Mouse (Mus musculus): Measurements from ENCODE around the gene Ubxn10. TPM values are rescaled to one million over a fixed set of nuclear protein-coding genes. Genes with fewer than 3 reads are reported as not detected.

Gene Ubxn10
- 0.78 and 1.0 TPM in 2 replicates for polyA plus RNA-seq (2016; fragmentation: Nextera tagmentation; extraction: Ambion mirVana)

GRCm38 (mm10) chr4:138737031-138737430 is at the start of gene Ubxn10:
Gene Ubxn10, minus strand, starts transcription at chr4:138737167.
- 67% methylated on average over 7 of the region's 7 CpGs for WGBS
- no peaks in the 10 kb centered on the region for H3K9me3 ChIP-seq
- H3K4me1 ChIP-seq: peaks cover 25% of the 10 kb centered on the region
- no peak within 1 kb of the TSS for H3K9ac ChIP-seq
- no peak for ATAC-seq (ENCODE audit: insufficient number of reproducible peaks, insufficient read depth, low FRiP score, low TSS enrichment)
- H3K27ac ChIP-seq: no peak within 1 kb of the TSS
- no peak within 1 kb of the TSS for H3K4me3 ChIP-seq
- no peaks in the 10 kb centered on the region for H3K27me3 ChIP-seq
- H3K36me3 ChIP-seq: no peaks in the 10 kb centered on the region
- no peak within 1 kb of the TSS for H3K4me2 ChIP-seq (replicated peaks)

GRCm38 (mm10) chr4:138786141-138786540 is 49.2 kb upstream of the Ubxn10 start:
- H3K4me3 ChIP-seq: no peak overlapping the region
- no peak overlapping the region for H3K9ac ChIP-seq
- H3K4me2 ChIP-seq (replicated peaks): no peak overlapping the region
- no peak for ATAC-seq (ENCODE audit: insufficient number of reproducible peaks, insufficient read depth, low FRiP score, low TSS enrichment)
- H3K27me3 ChIP-seq: no peaks in the 10 kb centered on the region
- H3K36me3 ChIP-seq: no peaks in the 10 kb centered on the region
- 70% methylated on average over 4 of the region's 4 CpGs for WGBS
- no peaks in the 10 kb centered on the region for H3K4me1 ChIP-seq
- no peaks in the 10 kb centered on the region for H3K9me3 ChIP-seq
- H3K27ac ChIP-seq: no peak overlapping the region

GRCm38 (mm10) chr4:138785721-138786120 is 48.8 kb upstream of the Ubxn10 start:
- H3K9ac ChIP-seq: no peak overlapping the region
- H3K4me2 ChIP-seq (replicated peaks): no peak overlapping the region
- no peaks in the 10 kb centered on the region for H3K36me3 ChIP-seq
- H3K4me1 ChIP-seq: no peaks in the 10 kb centered on the region
- no peaks in the 10 kb centered on the region for H3K27me3 ChIP-seq
- H3K27ac ChIP-seq: no peak overlapping the region
- no peaks in the 10 kb centered on the region for H3K9me3 ChIP-seq
- no peak overlapping the region for H3K4me3 ChIP-seq
- ATAC-seq (ENCODE audit: insufficient number of reproducible peaks, insufficient read depth, low FRiP score, low TSS enrichment): no peak
- WGBS: 56% methylated on average over 4 of the region's 4 CpGs

GRCm38 (mm10) chr4:138782098-138782497 is 45.1 kb upstream of the Ubxn10 start:
- no peak for ATAC-seq (ENCODE audit: insufficient number of reproducible peaks, insufficient read depth, low FRiP score, low TSS enrichment)
- H3K27ac ChIP-seq: no peak overlapping the region
- no peaks in the 10 kb centered on the region for H3K36me3 ChIP-seq
- H3K4me1 ChIP-seq: peaks cover 6% of the 10 kb centered on the region
- H3K4me2 ChIP-seq (replicated peaks): no peak overlapping the region
- H3K9me3 ChIP-seq: no peaks in the 10 kb centered on the region
- 77% methylated on average over 6 of the region's 6 CpGs for WGBS
- H3K27me3 ChIP-seq: 0 out of 2 replicates have a peak, but pooled peaks cover 2% of the 10 kb centered on the region
- no peak overlapping the region for H3K4me3 ChIP-seq
- no peak overlapping the region for H3K9ac ChIP-seq

GRCm38 (mm10) chr4:138780300-138780699 is 43.3 kb upstream of the Ubxn10 start:
- 91% methylated on average over 5 of the region's 5 CpGs for WGBS
- Histone ChIP-seq H3K27ac (no peak overlapping the region), H3K4me3 (no peak overlapping the region), H3K4me2 (replicated peaks) (no peak overlapping the region), H3K4me1 (peaks cover 6% of the 10 kb centered on the region), H3K36me3 (no peaks in the 10 kb centered on the region), H3K27me3 (0 out of 2 replicates have a peak, but pooled peaks cover 2% of the 10 kb centered on the region), H3K9ac (no peak overlapping the region), H3K9me3 (no peaks in the 10 kb centered on the region)
- no peak for ATAC-seq (ENCODE audit: insufficient number of reproducible peaks, insufficient read depth, low FRiP score, low TSS enrichment)

GRCm38 (mm10) chr4:138777417-138778407 is 40.7 kb upstream of the Ubxn10 start:
- 35% methylated on average over 20 of the region's 20 CpGs for WGBS
- H3K36me3 ChIP-seq: no peaks in the 10 kb centered on the region
- 0 out of 2 replicates have a peak overlapping the region, but pooled peaks have one; percentile 4 for H3K4me2 ChIP-seq (replicated peaks)

DNA sequence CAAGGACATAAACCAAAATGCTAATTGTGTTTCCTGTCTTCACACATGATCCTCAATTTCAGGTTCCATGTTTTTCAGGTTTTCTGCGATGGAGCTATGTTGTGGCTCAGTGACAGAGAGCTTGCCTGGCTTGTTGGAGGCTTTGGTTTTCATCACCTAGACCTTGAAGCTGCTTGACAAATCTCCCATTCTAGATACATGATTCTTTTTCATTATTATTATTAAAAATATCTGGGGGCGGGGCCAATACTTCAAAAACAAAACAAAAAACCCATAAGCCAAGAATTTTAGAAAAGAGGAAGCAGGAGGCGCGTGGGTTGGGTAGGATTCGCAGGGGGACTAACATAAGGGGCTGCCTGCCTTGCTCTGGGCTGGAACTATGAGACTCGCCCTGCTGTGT is 38.5 kb upstream of the Ubxn10 start, which contains the start of gene Pla2g2d:
Pla2g2d (plus strand) TSS at position 301 of the 400 bp plus-strand sequence.
- Histone ChIP-seq H3K9ac (no peak within 1 kb of the TSS), H3K4me2 (replicated peaks) (no peak within 1 kb of the TSS), H3K4me1 (peaks cover 6% of the 10 kb centered on the region), H3K36me3 (no peaks in the 10 kb centered on the region), H3K4me3 (no peak within 1 kb of the TSS), H3K27me3 (0 out of 2 replicates have a peak, but pooled peaks cover 5% of the 10 kb centered on the region), H3K27ac (no peak within 1 kb of the TSS), H3K9me3 (no peaks in the 10 kb centered on the region)
- ATAC-seq (ENCODE audit: insufficient number of reproducible peaks, insufficient read depth, low FRiP score, low TSS enrichment): no peak
- WGBS: 77% methylated on average over 6 of the region's 6 CpGs

More at GRCm38 (mm10) chr4:138777417-138778407, 40.7 kb upstream of the Ubxn10 start:
- Histone ChIP-seq H3K4me1 (peaks cover 6% of the 10 kb centered on the region), H3K9me3 (no peaks in the 10 kb centered on the region), H3K27me3 (0 out of 2 replicates have a peak, but pooled peaks cover 2% of the 10 kb centered on the region), H3K4me3 (no peak overlapping the region), H3K9ac (no peak overlapping the region), H3K27ac (no peak overlapping the region)
- ATAC-seq (ENCODE audit: insufficient number of reproducible peaks, insufficient read depth, low FRiP score, low TSS enrichment): no peak

DNA sequence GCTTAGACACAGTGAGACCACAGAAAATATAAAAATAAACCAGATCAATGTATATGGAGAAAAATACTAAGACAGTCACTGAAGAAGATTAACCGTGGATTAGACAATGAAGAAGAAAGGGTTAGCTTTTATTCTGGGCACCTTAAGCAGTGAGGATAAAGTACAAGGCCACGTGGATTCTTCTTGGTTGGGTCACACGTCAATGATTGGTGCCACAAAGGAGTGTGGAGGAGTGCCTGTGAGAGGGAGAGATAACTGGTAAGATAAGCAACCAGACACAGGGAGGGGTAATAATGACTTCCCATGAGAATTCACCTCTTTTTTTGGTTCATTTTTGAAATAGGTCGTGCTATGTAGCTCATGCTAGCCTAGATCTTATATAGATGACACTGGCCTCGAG is 35.4 kb upstream of the Ubxn10 start:
- Histone ChIP-seq H3K27ac (no peak overlapping the region), H3K9me3 (no peaks in the 10 kb centered on the region), H3K4me2 (replicated peaks) (no peak overlapping the region), H3K9ac (no peak overlapping the region), H3K36me3 (no peaks in the 10 kb centered on the region), H3K4me1 (no peaks in the 10 kb centered on the region), H3K4me3 (no peak overlapping the region), H3K27me3 (0 out of 2 replicates have a peak, but pooled peaks cover 2% of the 10 kb centered on the region)
- ATAC-seq (ENCODE audit: insufficient number of reproducible peaks, insufficient read depth, low FRiP score, low TSS enrichment): no peak
- 78% methylated on average over 5 of the region's 5 CpGs for WGBS

- H3K9me3 ChIP-seq: no peaks in the 10 kb centered on the region
- H3K27me3 ChIP-seq: 0 out of 2 replicates have a peak, but pooled peaks cover 2% of the 10 kb centered on the region
- no peak overlapping the region for H3K4me3 ChIP-seq
- H3K9ac ChIP-seq: no peak overlapping the region
- WGBS: 86% methylated on average over 10 of the region's 10 CpGs
- no peaks in the 10 kb centered on the region for H3K4me1 ChIP-seq
- H3K27ac ChIP-seq: no peak overlapping the region
- H3K36me3 ChIP-seq: no peaks in the 10 kb centered on the region
- no peak for ATAC-seq (ENCODE audit: insufficient number of reproducible peaks, insufficient read depth, low FRiP score, low TSS enrichment)
- no peak overlapping the region for H3K4me2 ChIP-seq (replicated peaks)
Measured at GRCm38 (mm10) chr4:138771970-138772369, 35.0 kb upstream of the Ubxn10 start.

DNA sequence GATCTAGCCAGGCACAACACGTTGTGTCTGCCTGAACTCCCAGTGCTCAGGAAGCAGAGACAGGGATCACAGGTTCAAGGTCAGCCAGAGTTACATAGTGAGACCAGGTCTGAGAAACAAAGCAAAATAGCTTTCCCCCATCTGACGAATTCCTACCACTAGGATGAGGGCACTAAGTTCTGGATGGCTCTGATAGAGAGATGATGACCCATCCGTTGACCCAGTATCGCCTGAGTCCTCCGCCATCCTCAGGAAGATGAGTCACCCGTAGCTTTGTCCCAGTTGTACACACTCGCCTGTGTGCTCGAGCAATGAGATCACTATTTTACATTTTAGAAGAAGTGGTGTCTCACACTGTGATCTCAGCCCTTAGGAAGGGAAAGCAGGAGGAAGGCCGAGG is 25.3 kb upstream of the Ubxn10 start:
- ATAC-seq (ENCODE audit: insufficient number of reproducible peaks, insufficient read depth, low FRiP score, low TSS enrichment): no peak
- Histone ChIP-seq H3K9me3 (no peaks in the 10 kb centered on the region), H3K9ac (no peak overlapping the region), H3K36me3 (no peaks in the 10 kb centered on the region), H3K27me3 (no peaks in the 10 kb centered on the region), H3K4me1 (no peaks in the 10 kb centered on the region), H3K4me2 (replicated peaks) (no peak overlapping the region), H3K4me3 (no peak overlapping the region), H3K27ac (no peak overlapping the region)
- WGBS: 80% methylated on average over 9 of the region's 9 CpGs

GRCm38 (mm10) chr4:138757416-138757815 is 20.4 kb upstream of the Ubxn10 start, which contains the start of gene Pla2g2f:
Gene Pla2g2f, minus strand, starts transcription at chr4:138757626.
- Histone ChIP-seq H3K4me1 (no peaks in the 10 kb centered on the region), H3K9me3 (no peaks in the 10 kb centered on the region), H3K9ac (no peak within 1 kb of the TSS), H3K4me3 (no peak within 1 kb of the TSS), H3K27ac (no peak within 1 kb of the TSS), H3K27me3 (no peaks in the 10 kb centered on the region), H3K4me2 (replicated peaks) (no peak within 1 kb of the TSS), H3K36me3 (no peaks in the 10 kb centered on the region)
- WGBS: 79% methylated on average over 8 of the region's 8 CpGs
- no peak for ATAC-seq (ENCODE audit: insufficient number of reproducible peaks, insufficient read depth, low FRiP score, low TSS enrichment)

- 79% methylated on average over 11 of the region's 11 CpGs for WGBS
- no peak overlapping the region for H3K27ac ChIP-seq
- H3K36me3 ChIP-seq: no peaks in the 10 kb centered on the region
- H3K9ac ChIP-seq: no peak overlapping the region
- no peaks in the 10 kb centered on the region for H3K4me1 ChIP-seq
- H3K27me3 ChIP-seq: no peaks in the 10 kb centered on the region
- H3K4me2 ChIP-seq (replicated peaks): no peak overlapping the region
- ATAC-seq (ENCODE audit: insufficient number of reproducible peaks, insufficient read depth, low FRiP score, low TSS enrichment): no peak
- no peak overlapping the region for H3K4me3 ChIP-seq
- no peaks in the 10 kb centered on the region for H3K9me3 ChIP-seq
Measured at GRCm38 (mm10) chr4:138755983-138756382, 19.0 kb upstream of the Ubxn10 start.

Measured in embryonic facial prominence, embryonic 12.5 days (tissue).